Mouse (Mus musculus): ENCODE results near the gene Chadl. TPM values are rescaled to one million over a fixed set of nuclear protein-coding genes. Genes with fewer than 3 reads are reported as not detected.

Gene Chadl
- polyA plus RNA-seq, 1 experiment from 2014 or later = 7.6 TPM

GRCm38 (mm10) chr15:81698532-81698931 is 1.4 kb upstream of the Chadl start:
- ATAC-seq (ENCODE audit: insufficient number of reproducible peaks, insufficient read depth, low FRiP score, low TSS enrichment) = no peak
- Histone ChIP-seq H3K9ac (no peak overlapping the region), H3K36me3 (peaks cover 10% of the 10 kb centered on the region), H3K27ac (no peak overlapping the region), H3K9me3 (no peaks in the 10 kb centered on the region), H3K4me1 (peaks cover 8% of the 10 kb centered on the region; the same call in 1 of the 2 replicates), H3K4me3 (no peak overlapping the region), H3K27me3 (peaks cover 30% of the 10 kb centered on the region), H3K4me2 (replicated peaks) (no peak overlapping the region)
- 70% methylated on average over 2 of the region's 2 CpGs for WGBS

GRCm38 (mm10) chr15:81697847-81698246 is 760 bp upstream of the Chadl start:
- no peak for ATAC-seq (ENCODE audit: insufficient number of reproducible peaks, insufficient read depth, low FRiP score, low TSS enrichment)
- Histone ChIP-seq H3K36me3 (0 out of 2 replicates have a peak, but pooled peaks cover 4% of the 10 kb centered on the region), H3K9ac (no peak overlapping the region), H3K9me3 (no peaks in the 10 kb centered on the region), H3K4me1 (peaks cover 8% of the 10 kb centered on the region; the same call in 1 of the 2 replicates), H3K27me3 (peaks cover 37% of the 10 kb centered on the region), H3K4me3 (no peak overlapping the region), H3K4me2 (replicated peaks) (no peak overlapping the region), H3K27ac (no peak overlapping the region)
- WGBS = 44% methylated on average over 3 of the region's 3 CpGs

GRCm38 (mm10) chr15:81694891-81695290 is 2.2 kb downstream of the Chadl start:
- Histone ChIP-seq H3K27ac (no peak overlapping the region), H3K4me2 (replicated peaks) (peak overlapping the region; percentile 99)
- WGBS = 21% methylated on average over 17 of the region's 19 CpGs

GRCm38 (mm10) chr15:81693967-81694881 is 2.9 kb downstream of the Chadl start:
- Histone ChIP-seq H3K9me3 (no peaks in the 10 kb centered on the region), H3K36me3 (no peaks in the 10 kb centered on the region), H3K4me2 (replicated peaks) (peak overlapping the region; percentile 99), H3K4me1 (peaks cover 8% of the 10 kb centered on the region; the same call in 1 of the 2 replicates), H3K9ac (peak overlapping the region; percentile 67), H3K4me3 (peak overlapping the region; percentile 61), H3K27me3 (peaks cover 52% of the 10 kb centered on the region), H3K27ac (no peak overlapping the region)
- peak; percentile 44 for ATAC-seq (ENCODE audit: insufficient number of reproducible peaks, insufficient read depth, low FRiP score, low TSS enrichment)
- under 1% methylated on average over 93 of the region's 107 CpGs for WGBS

More at GRCm38 (mm10) chr15:81694891-81695290, 2.2 kb downstream of the Chadl start:
- ATAC-seq (ENCODE audit: insufficient number of reproducible peaks, insufficient read depth, low FRiP score, low TSS enrichment) = 0 out of 2 replicates have a peak, but pooled peaks have one; percentile 1
- Histone ChIP-seq H3K4me1 (peaks cover 8% of the 10 kb centered on the region; the same call in 1 of the 2 replicates), H3K9me3 (no peaks in the 10 kb centered on the region), H3K4me3 (peak overlapping the region; percentile 61), H3K36me3 (no peaks in the 10 kb centered on the region), H3K9ac (peak overlapping the region; percentile 67), H3K27me3 (peaks cover 52% of the 10 kb centered on the region)

- Histone ChIP-seq H3K4me2 (replicated peaks) (peak overlapping the region; percentile 99), H3K36me3 (no peaks in the 10 kb centered on the region), H3K27me3 (peaks cover 52% of the 10 kb centered on the region), H3K4me3 (peak overlapping the region; percentile 61), H3K9me3 (no peaks in the 10 kb centered on the region), H3K4me1 (peaks cover 8% of the 10 kb centered on the region; the same call in 1 of the 2 replicates), H3K9ac (peak overlapping the region; percentile 67), H3K27ac (no peak overlapping the region)
- 3% methylated on average over 41 of the region's 41 CpGs for WGBS
- ATAC-seq (ENCODE audit: insufficient number of reproducible peaks, insufficient read depth, low FRiP score, low TSS enrichment) = no peak
Measured at GRCm38 (mm10) chr15:81693366-81693966, 3.6 kb downstream of the Chadl start.

GRCm38 (mm10) chr15:81680301-81680805 is 16.7 kb downstream of the Chadl start:
- WGBS = 93% methylated on average over 4 of the region's 4 CpGs
- Histone ChIP-seq H3K27ac (no peak overlapping the region), H3K4me1 (no peaks in the 10 kb centered on the region), H3K27me3 (no peaks in the 10 kb centered on the region), H3K36me3 (peaks cover 71% of the 10 kb centered on the region), H3K4me2 (replicated peaks) (no peak overlapping the region), H3K9me3 (no peaks in the 10 kb centered on the region), H3K4me3 (no peak overlapping the region), H3K9ac (no peak overlapping the region)
- ATAC-seq (ENCODE audit: insufficient number of reproducible peaks, insufficient read depth, low FRiP score, low TSS enrichment) = no peak

GRCm38 (mm10) chr15:81676637-81677036 is 20.4 kb downstream of the Chadl start:
- Histone ChIP-seq H3K4me3 (no peak overlapping the region), H3K4me1 (no peaks in the 10 kb centered on the region), H3K9me3 (no peaks in the 10 kb centered on the region), H3K4me2 (replicated peaks) (no peak overlapping the region), H3K27me3 (no peaks in the 10 kb centered on the region), H3K27ac (no peak overlapping the region), H3K9ac (no peak overlapping the region), H3K36me3 (peaks cover 45% of the 10 kb centered on the region)
- WGBS = 88% methylated on average over 3 of the region's 3 CpGs
- no peak for ATAC-seq (ENCODE audit: insufficient number of reproducible peaks, insufficient read depth, low FRiP score, low TSS enrichment)

- H3K9ac ChIP-seq = no peak overlapping the region
- no peaks in the 10 kb centered on the region for H3K9me3 ChIP-seq
- no peak overlapping the region for H3K27ac ChIP-seq
- H3K4me1 ChIP-seq = no peaks in the 10 kb centered on the region
- H3K36me3 ChIP-seq = peaks cover 41% of the 10 kb centered on the region
- no peak; the same call in 1 of the 2 replicates for ATAC-seq (ENCODE audit: insufficient number of reproducible peaks, insufficient read depth, low FRiP score, low TSS enrichment)
- H3K4me3 ChIP-seq = no peak overlapping the region
- no peak overlapping the region for H3K4me2 ChIP-seq (replicated peaks)
- 85% methylated on average over 4 of the region's 4 CpGs for WGBS
- H3K27me3 ChIP-seq = no peaks in the 10 kb centered on the region
Measured at GRCm38 (mm10) chr15:81670231-81670640, 26.9 kb downstream of the Chadl start.

GRCm38 (mm10) chr15:81666957-81667356 is 30.1 kb downstream of the Chadl start:
- Histone ChIP-seq H3K36me3 (peaks cover 35% of the 10 kb centered on the region), H3K27ac (no peak overlapping the region), H3K4me1 (peaks cover 6% of the 10 kb centered on the region; the same call in 1 of the 2 replicates), H3K27me3 (no peaks in the 10 kb centered on the region), H3K4me3 (no peak overlapping the region), H3K9me3 (no peaks in the 10 kb centered on the region), H3K9ac (no peak overlapping the region), H3K4me2 (replicated peaks) (no peak overlapping the region)
- WGBS = 90% methylated on average over 10 of the region's 10 CpGs
- ATAC-seq (ENCODE audit: insufficient number of reproducible peaks, insufficient read depth, low FRiP score, low TSS enrichment) = no peak

- H3K4me1 ChIP-seq = peaks cover 6% of the 10 kb centered on the region; the same call in 1 of the 2 replicates
- H3K9me3 ChIP-seq = no peaks in the 10 kb centered on the region
- no peaks in the 10 kb centered on the region for H3K27me3 ChIP-seq
- WGBS = 1% methylated on average over 55 of the region's 55 CpGs
- peak within 1 kb of the TSS; percentile 75 for H3K4me2 ChIP-seq (replicated peaks)
- H3K36me3 ChIP-seq = peaks cover 20% of the 10 kb centered on the region
- peak; percentile 97 for ATAC-seq (ENCODE audit: insufficient number of reproducible peaks, insufficient read depth, low FRiP score, low TSS enrichment)
- H3K4me3 ChIP-seq = peak within 1 kb of the TSS; percentile 73
- H3K9ac ChIP-seq = peak within 1 kb of the TSS; percentile 58
- peak within 1 kb of the TSS; percentile 46; the same call in 1 of the 2 replicates for H3K27ac ChIP-seq
Measured at GRCm38 (mm10) chr15:81663697-81664561, 33.2 kb downstream of the Chadl start, which contains the start of gene L3mbtl2. Gene L3mbtl2, plus strand, starts transcription at chr15:81663889.

GRCm38 (mm10) chr15:81663281-81663680 is 33.8 kb downstream of the Chadl start:
- no peak overlapping the region for H3K27ac ChIP-seq
- 69% methylated on average over 10 of the region's 10 CpGs for WGBS
- no peak for ATAC-seq (ENCODE audit: insufficient number of reproducible peaks, insufficient read depth, low FRiP score, low TSS enrichment)

More at GRCm38 (mm10) chr15:81663281-81663680, 33.8 kb downstream of the Chadl start:
- Histone ChIP-seq H3K36me3 (peaks cover 13% of the 10 kb centered on the region), H3K9ac (no peak overlapping the region), H3K4me3 (peak overlapping the region; percentile 73), H3K27me3 (no peaks in the 10 kb centered on the region), H3K9me3 (no peaks in the 10 kb centered on the region), H3K4me1 (peaks cover 6% of the 10 kb centered on the region; the same call in 1 of the 2 replicates), H3K4me2 (replicated peaks) (peak overlapping the region; percentile 75)
